Mouse (Mus musculus): ENCODE results near the gene Rtkn. TPM values are rescaled to one million over a fixed set of nuclear protein-coding genes. Genes with fewer than 3 reads are reported as not detected.

The Rtkn gene
- polyA plus RNA-seq, 1 experiment from 2014 or later, result 12.1 TPM

DNA sequence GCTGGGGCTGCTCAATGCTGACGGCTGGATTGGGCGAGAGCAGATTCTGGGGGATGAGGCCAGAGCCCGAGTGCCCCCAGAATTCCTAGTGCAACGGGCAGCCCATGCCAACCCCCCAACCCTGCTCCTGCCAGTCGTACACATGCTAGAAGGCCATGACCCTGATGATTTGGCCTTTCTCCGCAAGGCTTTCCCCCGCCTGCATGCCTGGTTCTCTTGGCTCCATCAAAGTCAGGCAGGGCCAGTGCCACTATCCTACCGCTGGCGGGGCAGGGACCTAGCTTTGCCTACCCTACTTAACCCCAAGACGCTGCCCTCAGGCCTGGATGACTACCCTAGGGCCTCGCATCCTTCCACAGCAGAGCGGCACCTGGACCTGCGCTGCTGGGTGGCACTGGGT, 17.6 kb upstream of the Rtkn start:
- ATAC-seq (ENCODE audit: insufficient read depth), result no peak
- H3K36me3 ChIP-seq (replicated peaks), result peaks cover 33% of the 10 kb centered on the region
- no peaks in the 10 kb centered on the region for H3K9me3 ChIP-seq (replicated peaks)
- H3K4me2 ChIP-seq, result no peak overlapping the region
- H3K9ac ChIP-seq, result no peak overlapping the region
- H3K4me1 ChIP-seq (replicated peaks), result peaks cover 83% of the 10 kb centered on the region
- no peaks in the 10 kb centered on the region for H3K27me3 ChIP-seq
- WGBS (ENCODE audit: insufficient replicate concordance), result 88% methylated on average over 13 of the region's 13 CpGs
- H3K4me3 ChIP-seq (replicated peaks), result no peak overlapping the region
- H3K27ac ChIP-seq (replicated peaks), result no peak overlapping the region

DNA sequence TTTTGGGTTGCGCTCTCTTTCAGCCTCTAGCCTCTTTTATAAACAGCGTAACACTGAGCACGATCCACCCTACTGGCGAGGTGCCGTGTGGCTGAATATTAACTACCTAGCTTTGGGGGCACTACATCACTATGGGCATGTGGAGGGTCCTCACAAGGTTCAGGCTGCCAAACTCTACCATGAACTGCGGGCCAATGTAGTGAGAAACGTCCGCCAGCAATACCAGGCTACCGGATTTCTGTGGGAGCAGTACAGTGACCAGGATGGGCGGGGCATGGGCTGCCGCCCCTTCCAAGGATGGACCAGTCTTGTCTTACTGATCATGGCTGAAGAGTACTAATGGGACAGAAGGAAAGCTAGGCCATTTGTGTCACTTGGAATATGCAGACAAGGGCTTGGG, 16.9 kb upstream of the Rtkn start:
- no peak for ATAC-seq (ENCODE audit: insufficient read depth)
- Histone ChIP-seq H3K36me3 (replicated peaks) (peaks cover 36% of the 10 kb centered on the region), H3K4me3 (replicated peaks) (no peak overlapping the region), H3K9ac (no peak overlapping the region), H3K27ac (replicated peaks) (0 out of 2 replicates have a peak overlapping the region, but pooled peaks have one; percentile 7), H3K9me3 (replicated peaks) (no peaks in the 10 kb centered on the region), H3K27me3 (no peaks in the 10 kb centered on the region), H3K4me2 (no peak overlapping the region), H3K4me1 (replicated peaks) (peaks cover 88% of the 10 kb centered on the region)
- 82% methylated on average over 11 of the region's 11 CpGs for WGBS (ENCODE audit: insufficient replicate concordance)

DNA sequence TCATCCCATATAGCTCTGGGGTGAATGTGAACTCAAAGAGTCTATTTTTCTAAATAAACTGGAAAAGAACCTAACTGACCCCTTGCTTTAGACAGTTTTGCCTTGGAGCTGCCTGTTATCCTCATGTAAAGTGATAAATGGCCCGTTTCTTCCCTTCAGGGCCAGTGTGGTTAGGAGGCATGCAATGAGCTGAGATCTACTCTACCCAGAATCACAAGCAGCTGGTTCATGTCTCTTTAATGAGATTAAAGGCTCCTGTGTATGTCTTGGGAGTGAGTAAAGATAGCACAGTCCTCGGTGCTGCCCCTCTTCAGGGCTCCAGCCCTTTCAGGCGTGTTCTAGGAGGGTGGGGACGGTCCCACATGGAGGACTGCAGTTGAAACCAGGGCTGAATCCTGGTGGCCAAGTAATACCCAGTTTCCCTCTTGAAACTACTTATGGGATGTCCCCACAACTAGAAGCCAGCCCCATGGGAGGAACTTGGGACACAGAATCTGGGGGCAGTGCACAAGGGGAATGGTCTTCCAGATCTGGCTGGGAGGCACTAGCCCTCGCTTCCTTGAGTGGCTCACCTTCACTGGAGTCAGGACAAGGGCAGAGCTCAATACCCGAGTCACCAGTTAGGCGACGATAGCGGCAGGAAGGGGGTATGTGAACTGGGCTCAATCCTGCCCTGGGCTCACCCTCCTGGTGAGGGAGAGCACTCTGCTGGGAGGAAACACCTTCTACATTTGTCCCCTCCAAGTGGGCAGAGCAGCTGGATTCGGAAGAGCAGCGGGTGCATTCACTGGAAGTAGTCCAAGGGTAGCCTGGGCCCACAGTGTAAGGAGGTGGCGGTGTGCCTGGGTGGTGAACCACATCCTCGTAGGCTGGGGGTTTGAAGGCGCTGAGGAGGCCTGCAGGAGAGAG, 16.2 kb upstream of the Rtkn start:
- peaks cover 88% of the 10 kb centered on the region for H3K4me1 ChIP-seq (replicated peaks)
- no peak overlapping the region for H3K9ac ChIP-seq
- 0 out of 2 replicates have a peak overlapping the region, but pooled peaks have one; percentile 77 for H3K4me3 ChIP-seq (replicated peaks)
- 60% methylated on average over 14 of the region's 14 CpGs for WGBS (ENCODE audit: insufficient replicate concordance)
- peaks cover 39% of the 10 kb centered on the region for H3K36me3 ChIP-seq (replicated peaks)
- 0 out of 2 replicates have a peak overlapping the region, but pooled peaks have one; percentile 7 for H3K27ac ChIP-seq (replicated peaks)
- no peak for ATAC-seq (ENCODE audit: insufficient read depth)
- H3K4me2 ChIP-seq, result peak overlapping the region; percentile 100; the same call in 1 of the 2 replicates
- no peaks in the 10 kb centered on the region for H3K9me3 ChIP-seq (replicated peaks)
- H3K27me3 ChIP-seq, result no peaks in the 10 kb centered on the region

DNA sequence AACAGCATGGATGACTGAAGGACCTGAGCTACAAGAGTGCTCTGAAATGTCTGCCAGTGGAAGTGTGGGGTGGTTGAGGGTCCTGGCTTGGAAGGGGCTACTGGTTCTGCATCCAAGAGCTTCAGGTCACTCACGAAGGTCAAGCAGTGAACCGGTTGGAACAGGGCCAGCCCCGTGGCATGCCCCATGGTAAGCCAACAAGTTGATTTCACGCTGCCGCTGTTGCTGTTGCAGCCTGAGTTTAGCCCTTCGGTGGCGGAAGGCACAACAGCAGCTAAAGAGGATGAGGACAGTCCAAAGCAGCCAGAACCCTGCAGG, 15.6 kb upstream of the Rtkn start:
- H3K4me2 ChIP-seq, result peak overlapping the region; percentile 100
- no peaks in the 10 kb centered on the region for H3K9me3 ChIP-seq (replicated peaks)
- H3K9ac ChIP-seq, result no peak overlapping the region; the same call in 1 of the 2 replicates
- peak overlapping the region; percentile 77 for H3K4me3 ChIP-seq (replicated peaks)
- H3K4me1 ChIP-seq (replicated peaks), result peaks cover 87% of the 10 kb centered on the region
- WGBS (ENCODE audit: insufficient replicate concordance), result 75% methylated on average over 7 of the region's 7 CpGs
- no peaks in the 10 kb centered on the region for H3K27me3 ChIP-seq
- H3K36me3 ChIP-seq (replicated peaks), result peaks cover 39% of the 10 kb centered on the region
- H3K27ac ChIP-seq (replicated peaks), result peak overlapping the region; percentile 97
- no peak for ATAC-seq (ENCODE audit: insufficient read depth)

DNA sequence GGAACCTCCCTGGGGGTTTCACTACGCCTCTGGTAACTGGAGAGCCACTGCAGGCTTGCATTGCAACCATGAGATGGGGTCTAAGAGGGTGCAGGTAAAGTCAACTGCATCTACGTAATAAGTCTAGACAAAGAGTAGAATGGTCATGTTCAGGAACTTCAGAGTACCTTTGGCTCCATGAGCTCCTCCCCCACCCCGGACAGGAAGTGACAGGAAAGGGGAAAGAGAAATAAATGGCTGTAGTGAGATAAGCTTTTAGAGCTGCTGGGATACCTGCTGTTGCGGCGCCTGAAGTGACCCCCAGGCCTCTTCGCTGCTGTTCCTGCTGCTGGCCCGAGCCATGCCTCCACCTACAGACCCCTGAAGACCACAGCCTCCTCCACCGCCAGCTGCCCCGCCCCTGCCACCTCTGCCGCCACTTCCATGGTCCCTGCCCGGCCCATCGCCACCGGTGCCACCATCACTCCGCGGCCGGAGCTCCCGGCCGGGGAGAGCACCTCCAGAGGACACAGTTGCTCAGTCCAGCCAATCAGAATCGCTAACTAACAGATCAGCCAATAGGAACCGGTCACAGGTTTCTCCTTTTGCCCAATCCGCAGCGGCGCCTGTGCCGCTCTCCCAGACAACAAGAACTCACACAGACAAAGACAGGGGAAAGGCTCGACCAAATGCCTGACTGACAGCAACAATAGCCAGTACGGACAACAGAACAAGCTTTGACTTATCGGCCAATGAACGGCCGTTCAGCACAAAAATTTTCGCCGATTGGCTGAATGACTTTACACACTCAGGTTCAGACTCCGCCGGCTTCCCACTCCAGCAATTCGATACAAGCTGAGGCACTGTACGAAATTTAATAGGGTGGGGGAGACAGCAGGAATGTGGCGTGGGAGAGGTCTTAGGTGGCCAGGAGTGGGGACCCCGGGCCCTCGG, 14.1 kb upstream of the Rtkn start, which contains the start of gene Wbp1:
Gene Wbp1 (minus strand): TSS at position 630 of the 933 bp plus-strand sequence.
- no peaks in the 10 kb centered on the region for H3K27me3 ChIP-seq
- H3K9ac ChIP-seq, result peak within 1 kb of the TSS; percentile 87
- H3K4me1 ChIP-seq (replicated peaks), result peaks cover 86% of the 10 kb centered on the region
- peak; percentile 91 for ATAC-seq (ENCODE audit: insufficient read depth)
- H3K4me2 ChIP-seq, result peak within 1 kb of the TSS; percentile 100
- peak within 1 kb of the TSS; percentile 77 for H3K4me3 ChIP-seq (replicated peaks)
- no peaks in the 10 kb centered on the region for H3K9me3 ChIP-seq (replicated peaks)
- peaks cover 39% of the 10 kb centered on the region for H3K36me3 ChIP-seq (replicated peaks)
- peak within 1 kb of the TSS; percentile 97 for H3K27ac ChIP-seq (replicated peaks)
- under 1% methylated on average over 38 of the region's 38 CpGs for WGBS (ENCODE audit: insufficient replicate concordance)

DNA sequence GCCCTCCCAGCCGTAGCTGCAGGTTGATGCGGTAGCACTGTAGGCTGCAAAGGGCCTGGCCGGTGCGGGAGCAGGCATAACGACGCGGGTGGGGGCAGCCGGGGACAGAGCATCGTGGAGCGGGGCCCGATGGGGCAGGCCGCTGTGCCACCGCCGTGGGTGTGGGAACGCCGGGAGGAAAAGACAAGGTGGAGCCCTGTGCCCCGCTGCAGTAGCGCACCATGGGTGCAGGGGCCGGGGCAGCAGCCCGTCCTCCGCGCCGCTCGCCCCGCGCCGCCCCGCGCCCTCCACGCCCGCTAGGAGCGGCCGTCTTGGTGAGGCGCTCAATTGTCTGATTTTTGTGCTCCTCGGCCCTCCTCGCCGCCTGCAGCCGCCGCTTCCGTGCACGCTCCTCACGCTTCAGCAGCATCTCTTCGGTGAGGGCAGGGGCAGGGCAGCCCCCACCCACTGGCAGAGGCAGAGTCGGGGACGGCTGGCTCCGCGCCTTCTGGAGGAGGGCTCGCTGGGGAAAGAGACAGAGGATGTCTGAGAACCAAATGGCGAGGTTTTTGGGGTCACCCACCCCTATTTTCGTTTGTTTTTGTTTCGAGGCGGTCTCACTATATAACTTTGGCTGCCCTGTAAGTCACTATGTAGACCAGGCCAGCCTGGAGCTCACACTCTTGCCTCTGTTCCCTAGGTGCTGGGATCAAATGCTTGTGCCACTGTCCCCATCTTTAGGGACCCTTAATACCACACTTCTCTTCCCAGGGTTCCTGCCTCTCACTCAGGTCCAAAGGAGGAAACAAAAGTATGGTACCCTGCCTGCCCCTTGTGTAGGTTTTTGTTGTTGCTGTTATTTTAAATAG, 13.2 kb upstream of the Rtkn start:
- peaks cover 77% of the 10 kb centered on the region for H3K4me1 ChIP-seq (replicated peaks)
- ATAC-seq (ENCODE audit: insufficient read depth), result peak; percentile 45

DNA sequence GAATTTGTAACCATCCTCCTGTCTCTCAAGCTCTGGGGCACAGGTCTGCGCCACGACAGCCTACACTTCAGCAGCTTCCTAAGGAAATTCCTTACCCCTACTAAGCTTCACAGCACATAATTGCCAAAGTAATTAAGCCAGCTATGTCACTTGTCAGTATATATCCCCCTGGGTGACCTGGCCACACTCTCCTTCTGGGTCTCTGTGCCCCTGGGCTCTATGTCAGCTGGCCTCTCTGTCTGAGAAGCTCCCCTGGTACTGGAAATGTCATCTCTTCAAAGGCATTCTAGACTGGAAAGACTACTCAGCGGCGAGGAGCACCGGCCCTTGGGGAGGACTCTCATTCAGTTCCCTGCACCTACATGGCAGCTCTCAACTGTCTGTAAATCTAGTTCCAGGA, 12.3 kb upstream of the Rtkn start:
- WGBS (ENCODE audit: insufficient replicate concordance), result 90% methylated on average over 5 of the region's 5 CpGs
- peak overlapping the region; percentile 77; the same call in 1 of the 2 replicates for H3K4me3 ChIP-seq (replicated peaks)
- H3K9me3 ChIP-seq (replicated peaks), result no peaks in the 10 kb centered on the region
- peaks cover 24% of the 10 kb centered on the region for H3K36me3 ChIP-seq (replicated peaks)
- 0 out of 2 replicates have a peak overlapping the region, but pooled peaks have one; percentile 2 for H3K27ac ChIP-seq (replicated peaks)
- H3K4me2 ChIP-seq, result peak overlapping the region; percentile 100
- no peaks in the 10 kb centered on the region for H3K27me3 ChIP-seq
- H3K4me1 ChIP-seq (replicated peaks), result peaks cover 69% of the 10 kb centered on the region
- no peak for ATAC-seq (ENCODE audit: insufficient read depth)
- H3K9ac ChIP-seq, result no peak overlapping the region; the same call in 1 of the 2 replicates

More for the DNA sequence above, 13.2 kb upstream of the Rtkn start:
- Histone ChIP-seq H3K4me2 (peak overlapping the region; percentile 100), H3K9ac (peak overlapping the region; percentile 87), H3K9me3 (replicated peaks) (no peaks in the 10 kb centered on the region), H3K36me3 (replicated peaks) (peaks cover 33% of the 10 kb centered on the region), H3K4me3 (replicated peaks) (peak overlapping the region; percentile 77), H3K27me3 (no peaks in the 10 kb centered on the region), H3K27ac (replicated peaks) (peak overlapping the region; percentile 97)
- 2% methylated on average over 52 of the region's 52 CpGs for WGBS (ENCODE audit: insufficient replicate concordance)

DNA sequence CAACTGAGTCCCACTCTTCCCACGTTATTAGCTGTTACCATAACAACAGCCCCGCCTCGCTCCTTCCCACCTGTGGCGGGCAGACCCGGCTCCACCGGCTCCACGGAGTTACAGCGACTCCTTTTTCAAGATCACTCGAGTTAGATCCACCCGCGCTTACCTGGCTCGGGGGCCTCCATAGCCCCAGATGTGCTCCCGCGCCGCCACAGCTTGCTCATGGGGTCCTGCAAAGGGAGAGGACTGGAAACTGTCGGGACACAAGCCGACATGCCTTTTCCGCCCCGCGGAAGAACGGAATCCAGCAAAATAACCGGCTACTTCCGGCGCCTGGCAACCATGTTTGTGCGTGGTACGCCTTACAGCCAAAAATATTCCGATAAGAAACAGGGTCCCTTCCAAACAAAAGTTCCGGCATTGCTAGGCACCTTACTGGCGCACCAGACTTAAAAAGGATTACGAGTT, 10.4 kb upstream of the Rtkn start:
- Histone ChIP-seq H3K4me3 (replicated peaks) (peak overlapping the region; percentile 84), H3K36me3 (replicated peaks) (peaks cover 6% of the 10 kb centered on the region; the same call in 1 of the 2 replicates)
- ATAC-seq (ENCODE audit: insufficient read depth), result no peak

DNA sequence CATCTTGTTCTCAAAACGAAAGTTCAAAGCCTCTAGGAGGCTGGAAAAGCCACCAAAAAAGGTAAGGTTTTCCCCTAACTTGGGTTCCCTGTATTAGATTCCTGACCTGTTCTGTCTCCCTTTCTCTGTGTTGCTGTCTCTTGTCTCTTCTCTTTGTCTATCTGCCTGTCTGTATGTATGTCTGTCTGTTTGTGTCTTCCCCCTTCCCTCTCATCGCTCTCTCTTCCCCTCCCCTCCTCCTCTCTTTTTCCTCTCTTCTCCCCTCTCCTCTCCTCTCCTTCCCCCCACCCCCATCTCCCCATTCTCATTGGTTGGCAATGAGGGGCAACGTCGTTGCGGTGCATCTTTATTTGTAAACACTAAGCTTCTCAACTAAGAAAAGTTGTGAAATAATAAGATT, 9.9 kb upstream of the Rtkn start, which contains the start of gene Ino80b:
Gene Ino80b (minus strand): TSS at position 101 of the 400 bp plus-strand sequence.
- peaks cover 6% of the 10 kb centered on the region; the same call in 1 of the 2 replicates for H3K36me3 ChIP-seq (replicated peaks)
- ATAC-seq (ENCODE audit: insufficient read depth), result no peak
- H3K9ac ChIP-seq, result peak within 1 kb of the TSS; percentile 82
- peak within 1 kb of the TSS; percentile 91 for H3K4me2 ChIP-seq
- no peaks in the 10 kb centered on the region for H3K27me3 ChIP-seq
- peak within 1 kb of the TSS; percentile 90 for H3K27ac ChIP-seq (replicated peaks)
- H3K9me3 ChIP-seq (replicated peaks), result no peaks in the 10 kb centered on the region
- 33% methylated on average over 5 of the region's 5 CpGs for WGBS (ENCODE audit: insufficient replicate concordance)
- H3K4me1 ChIP-seq (replicated peaks), result peaks cover 45% of the 10 kb centered on the region
- H3K4me3 ChIP-seq (replicated peaks), result peak within 1 kb of the TSS; percentile 84

More for the DNA sequence above, 10.4 kb upstream of the Rtkn start:
- Histone ChIP-seq H3K9me3 (replicated peaks) (no peaks in the 10 kb centered on the region), H3K4me1 (replicated peaks) (peaks cover 50% of the 10 kb centered on the region), H3K27me3 (no peaks in the 10 kb centered on the region), H3K27ac (replicated peaks) (peak overlapping the region; percentile 90), H3K4me2 (peak overlapping the region; percentile 91), H3K9ac (peak overlapping the region; percentile 82)
- under 1% methylated on average over 30 of the region's 30 CpGs for WGBS (ENCODE audit: insufficient replicate concordance)

DNA sequence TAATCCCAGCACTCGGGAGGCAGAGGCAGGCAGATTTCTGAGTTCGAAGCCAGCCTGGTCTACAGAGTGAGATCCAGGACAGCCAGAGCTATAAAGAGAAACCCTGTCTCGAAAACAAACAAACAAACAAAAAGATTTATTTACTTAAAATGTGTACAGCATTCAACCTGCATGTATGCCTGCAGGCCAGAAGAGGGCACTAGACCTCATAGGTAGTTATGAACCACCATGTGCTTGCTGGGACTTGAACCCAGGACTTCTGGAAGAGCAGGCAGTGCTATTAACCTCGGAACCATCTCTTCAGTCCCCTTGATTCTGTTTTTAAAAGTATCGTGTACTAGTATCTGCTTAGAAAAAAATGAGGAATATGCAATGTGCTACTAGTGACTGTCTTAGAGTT, 7.8 kb upstream of the Rtkn start:
- no peak overlapping the region for H3K9ac ChIP-seq
- H3K27ac ChIP-seq (replicated peaks), result no peak overlapping the region
- H3K36me3 ChIP-seq (replicated peaks), result peaks cover 6% of the 10 kb centered on the region; the same call in 1 of the 2 replicates
- no peaks in the 10 kb centered on the region for H3K9me3 ChIP-seq (replicated peaks)
- H3K4me1 ChIP-seq (replicated peaks), result peaks cover 39% of the 10 kb centered on the region
- H3K4me3 ChIP-seq (replicated peaks), result no peak overlapping the region
- no peaks in the 10 kb centered on the region for H3K27me3 ChIP-seq
- H3K4me2 ChIP-seq, result no peak overlapping the region
- 83% methylated on average over 5 of the region's 5 CpGs for WGBS (ENCODE audit: insufficient replicate concordance)
- ATAC-seq (ENCODE audit: insufficient read depth), result no peak
